Mouse (Mus musculus): ENCODE results near the gene Osbpl2. TPM values are rescaled to one million over a fixed set of nuclear protein-coding genes. Genes with fewer than 3 reads are reported as not detected.
A peak's percentile ranks its signal among the peaks of the same experiment; 100 is the strongest.

Osbpl2 gene
- polyA plus RNA-seq, 1 experiment from 2014 or later: 38.2 TPM

- Histone ChIP-seq H3K36me3 (ENCODE audit: control insufficient read depth, insufficient read depth, low read length) (no peaks in the 10 kb centered on the region), H3K4me1 (ENCODE audit: control insufficient read depth, insufficient read depth, low read length) (peaks cover 19% of the 10 kb centered on the region), H3K9ac (replicated peaks; ENCODE audit: low read depth, low read length) (no peak overlapping the region), H3K4me2 (replicated peaks; ENCODE audit: low read depth, low read length) (no peak overlapping the region), H3K4me3 (ENCODE audit: low read depth, low read length) (no peak overlapping the region), H3K9me3 (ENCODE audit: control insufficient read depth, low read depth, low read length) (no peaks in the 10 kb centered on the region), H3K27ac (ENCODE audit: low read length) (no peak overlapping the region), H3K27me3 (ENCODE audit: control insufficient read depth, insufficient read depth, low read length) (no peaks in the 10 kb centered on the region)
- ATAC-seq (ENCODE audit: insufficient number of reproducible peaks, insufficient read depth, low FRiP score, low read depth): no peak
- WGBS: 52% methylated on average over 17 of the region's 17 CpGs
Measured at GRCm38 (mm10) chr2:180113909-180114890, 4.9 kb upstream of the Osbpl2 start.

GRCm38 (mm10) chr2:180115279-180115678 lies 3.8 kb upstream of the Osbpl2 start:
- 22% methylated on average over 6 of the region's 6 CpGs for WGBS
- Histone ChIP-seq H3K4me1 (ENCODE audit: control insufficient read depth, insufficient read depth, low read length) (peaks cover 23% of the 10 kb centered on the region), H3K36me3 (ENCODE audit: control insufficient read depth, insufficient read depth, low read length) (no peaks in the 10 kb centered on the region), H3K27me3 (ENCODE audit: control insufficient read depth, insufficient read depth, low read length) (no peaks in the 10 kb centered on the region), H3K27ac (ENCODE audit: low read length) (0 out of 2 replicates have a peak overlapping the region, but pooled peaks have one; percentile 15), H3K9me3 (ENCODE audit: control insufficient read depth, low read depth, low read length) (no peaks in the 10 kb centered on the region), H3K9ac (replicated peaks; ENCODE audit: low read depth, low read length) (no peak overlapping the region), H3K4me3 (ENCODE audit: low read depth, low read length) (no peak overlapping the region), H3K4me2 (replicated peaks; ENCODE audit: low read depth, low read length) (no peak overlapping the region)
- ATAC-seq (ENCODE audit: insufficient number of reproducible peaks, insufficient read depth, low FRiP score, low read depth): no peak

- WGBS: 64% methylated on average over 10 of the region's 10 CpGs
- Histone ChIP-seq H3K4me2 (replicated peaks; ENCODE audit: low read depth, low read length) (no peak overlapping the region), H3K36me3 (ENCODE audit: control insufficient read depth, insufficient read depth, low read length) (no peaks in the 10 kb centered on the region), H3K4me1 (ENCODE audit: control insufficient read depth, insufficient read depth, low read length) (peaks cover 23% of the 10 kb centered on the region), H3K9me3 (ENCODE audit: control insufficient read depth, low read depth, low read length) (no peaks in the 10 kb centered on the region), H3K9ac (replicated peaks; ENCODE audit: low read depth, low read length) (no peak overlapping the region), H3K27me3 (ENCODE audit: control insufficient read depth, insufficient read depth, low read length) (no peaks in the 10 kb centered on the region), H3K4me3 (ENCODE audit: low read depth, low read length) (no peak overlapping the region), H3K27ac (ENCODE audit: low read length) (no peak overlapping the region)
- no peak for ATAC-seq (ENCODE audit: insufficient number of reproducible peaks, insufficient read depth, low FRiP score, low read depth)
Measured at GRCm38 (mm10) chr2:180116081-180116493, 3.0 kb upstream of the Osbpl2 start.

- H3K27me3 ChIP-seq (ENCODE audit: control insufficient read depth, insufficient read depth, low read length): no peaks in the 10 kb centered on the region
- WGBS: 68% methylated on average over 8 of the region's 8 CpGs
- no peak overlapping the region for H3K4me3 ChIP-seq (ENCODE audit: low read depth, low read length)
- no peak overlapping the region for H3K27ac ChIP-seq (ENCODE audit: low read length)
- H3K9ac ChIP-seq (replicated peaks; ENCODE audit: low read depth, low read length): no peak overlapping the region
- no peak for ATAC-seq (ENCODE audit: insufficient number of reproducible peaks, insufficient read depth, low FRiP score, low read depth)
- no peaks in the 10 kb centered on the region for H3K36me3 ChIP-seq (ENCODE audit: control insufficient read depth, insufficient read depth, low read length)
- H3K4me1 ChIP-seq (ENCODE audit: control insufficient read depth, insufficient read depth, low read length): peaks cover 23% of the 10 kb centered on the region
- H3K9me3 ChIP-seq (ENCODE audit: control insufficient read depth, low read depth, low read length): no peaks in the 10 kb centered on the region
- H3K4me2 ChIP-seq (replicated peaks; ENCODE audit: low read depth, low read length): no peak overlapping the region
Measured at GRCm38 (mm10) chr2:180116741-180117484, 2.2 kb upstream of the Osbpl2 start.

GRCm38 (mm10) chr2:180117485-180118194 lies 1.5 kb upstream of the Osbpl2 start:
- Histone ChIP-seq H3K9ac (replicated peaks; ENCODE audit: low read depth, low read length) (no peak overlapping the region), H3K4me1 (ENCODE audit: control insufficient read depth, insufficient read depth, low read length) (peaks cover 23% of the 10 kb centered on the region), H3K27ac (ENCODE audit: low read length) (no peak overlapping the region), H3K27me3 (ENCODE audit: control insufficient read depth, insufficient read depth, low read length) (no peaks in the 10 kb centered on the region), H3K4me2 (replicated peaks; ENCODE audit: low read depth, low read length) (peak overlapping the region; percentile 70), H3K9me3 (ENCODE audit: control insufficient read depth, low read depth, low read length) (no peaks in the 10 kb centered on the region), H3K36me3 (ENCODE audit: control insufficient read depth, insufficient read depth, low read length) (no peaks in the 10 kb centered on the region), H3K4me3 (ENCODE audit: low read depth, low read length) (no peak overlapping the region)
- 13% methylated on average over 13 of the region's 13 CpGs for WGBS
- ATAC-seq (ENCODE audit: insufficient number of reproducible peaks, insufficient read depth, low FRiP score, low read depth): no peak

GRCm38 (mm10) chr2:180119439-180120291 lies 559 bp downstream of the Osbpl2 start:
- peak overlapping the region; percentile 18; the same call in 1 of the 2 replicates for H3K27ac ChIP-seq (ENCODE audit: low read length)
- H3K9ac ChIP-seq (replicated peaks; ENCODE audit: low read depth, low read length): peak overlapping the region; percentile 55
- H3K4me2 ChIP-seq (replicated peaks; ENCODE audit: low read depth, low read length): peak overlapping the region; percentile 73
- H3K27me3 ChIP-seq (ENCODE audit: control insufficient read depth, insufficient read depth, low read length): no peaks in the 10 kb centered on the region
- H3K4me3 ChIP-seq (ENCODE audit: low read depth, low read length): peak overlapping the region; percentile 86
- H3K9me3 ChIP-seq (ENCODE audit: control insufficient read depth, low read depth, low read length): no peaks in the 10 kb centered on the region
- WGBS: under 1% methylated on average over 68 of the region's 68 CpGs
- no peak for ATAC-seq (ENCODE audit: insufficient number of reproducible peaks, insufficient read depth, low FRiP score, low read depth)
- no peaks in the 10 kb centered on the region for H3K36me3 ChIP-seq (ENCODE audit: control insufficient read depth, insufficient read depth, low read length)
- H3K4me1 ChIP-seq (ENCODE audit: control insufficient read depth, insufficient read depth, low read length): peaks cover 23% of the 10 kb centered on the region

- peak overlapping the region; percentile 86 for H3K4me3 ChIP-seq (ENCODE audit: low read depth, low read length)
- peaks cover 19% of the 10 kb centered on the region for H3K4me1 ChIP-seq (ENCODE audit: control insufficient read depth, insufficient read depth, low read length)
- H3K9ac ChIP-seq (replicated peaks; ENCODE audit: low read depth, low read length): 0 out of 2 replicates have a peak overlapping the region, but pooled peaks have one; percentile 55
- H3K4me2 ChIP-seq (replicated peaks; ENCODE audit: low read depth, low read length): peak overlapping the region; percentile 73
- ATAC-seq (ENCODE audit: insufficient number of reproducible peaks, insufficient read depth, low FRiP score, low read depth): no peak
- no peaks in the 10 kb centered on the region for H3K27me3 ChIP-seq (ENCODE audit: control insufficient read depth, insufficient read depth, low read length)
- 71% methylated on average over 5 of the region's 5 CpGs for WGBS
- H3K27ac ChIP-seq (ENCODE audit: low read length): no peak overlapping the region
- no peaks in the 10 kb centered on the region for H3K9me3 ChIP-seq (ENCODE audit: control insufficient read depth, low read depth, low read length)
- H3K36me3 ChIP-seq (ENCODE audit: control insufficient read depth, insufficient read depth, low read length): no peaks in the 10 kb centered on the region
Measured at GRCm38 (mm10) chr2:180120292-180120761, 1.2 kb downstream of the Osbpl2 start.

Data from stomach, embryonic 14.5 days (tissue).